11 mouse cellular contexts compared by ENCODE assay signal in the genomic region with DNA sequence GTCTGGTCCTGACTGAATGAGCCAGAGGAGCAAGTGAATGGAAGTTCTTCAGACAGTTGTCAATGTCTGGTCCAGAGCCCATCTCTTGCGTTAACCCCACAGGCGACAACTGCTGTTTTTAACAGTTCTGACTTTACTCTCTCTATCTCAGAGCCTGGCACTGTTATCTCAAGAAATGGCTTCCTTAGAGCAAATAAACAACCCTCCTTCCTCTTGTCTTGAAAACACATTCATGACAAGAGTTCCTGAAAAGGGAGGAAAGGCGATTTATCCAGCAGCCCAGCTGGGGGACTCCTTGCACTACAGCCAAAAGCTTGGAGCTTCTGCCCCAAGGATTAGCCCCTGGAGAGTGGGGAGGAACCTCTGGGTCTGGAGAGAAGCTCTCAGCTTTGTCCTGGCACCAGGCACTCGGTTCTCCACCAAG. TPM values are rescaled to one million over a fixed set of nuclear protein-coding genes. Genes with fewer than 3 reads are reported as not detected.
DNase-seq lines count a peak whose midpoint lies in the region; ATAC-seq and TF ChIP-seq lines count a peak whose summit lies in the region.
"Had no signal": no experiment of that assay in that cellular context is flagged by ENCODE, and none has a peak within 500 bp of the region (broad histone marks: within the 10 kb centered on the region; RNA-seq: fewer than 3 reads in every experiment).

No protein-coding gene starts in this region.

- no peak for DNase-seq in kidney, postnatal 25 days
- DNase-seq in gastrocnemius, adult 18-20 months (ENCODE audit: low spot score): peak; percentile 66
- DNase-seq in heart, postnatal 14 days: peak; percentile 45 to 56
- no peak for DNase-seq in spleen, adult 12 weeks (ENCODE audit: low spot score)
- no peak for DNase-seq in layer of hippocampus, adult 2 months (ENCODE audit: low spot score in 2 of 2)
- no peak for DNase-seq in cerebellum, postnatal 14 days
- DNase-seq: cerebellum, adult 8-10 months had no signal

- no peak overlapping the region for H3K4me2 ChIP-seq in kidney, embryonic 14.5 days (replicated peaks; ENCODE audit: low read depth, low read length)
- peak overlapping the region; percentile 90 for H3K4me2 ChIP-seq in myocyte (ENCODE audit: low read depth)
- H3K4me2 ChIP-seq: liver, embryonic 15.5 days had no signal

- no peak overlapping the region for H3K4me3 ChIP-seq in kidney, embryonic 14.5 days (ENCODE audit: low read length)
- no peak overlapping the region for H3K4me3 ChIP-seq in myocyte
- no peak overlapping the region for H3K4me3 ChIP-seq in layer of hippocampus, adult 2 months
- H3K4me3 ChIP-seq: liver, embryonic 15.5 days had no signal

- H3K9me3 ChIP-seq in kidney, embryonic 14.5 days (ENCODE audit: control insufficient read depth, low read length): 0 out of 2 replicates have a peak, but pooled peaks cover 2% of the 10 kb centered on the region
- H3K9me3 ChIP-seq: liver, embryonic 15.5 days had no signal

- no peak for ATAC-seq in kidney, embryonic 14.5 days (ENCODE audit: low FRiP score, low TSS enrichment)
- ATAC-seq: forebrain, embryonic 14.5 days had no signal

- TF ChIP-seq POLR2A in myocyte (IDR thresholded peaks at IDR 0.05; ENCODE audit: insufficient read length, low read depth): no peak

- no peaks in the 10 kb centered on the region for H3K36me3 ChIP-seq in kidney, embryonic 14.5 days (ENCODE audit: control insufficient read depth, insufficient read depth, low read length)
- no peaks in the 10 kb centered on the region for H3K36me3 ChIP-seq in myocyte (ENCODE audit: control insufficient read depth, insufficient read depth)
- H3K36me3 ChIP-seq: liver, embryonic 15.5 days had no signal

- no peak overlapping the region for H3K9ac ChIP-seq in kidney, embryonic 14.5 days (ENCODE audit: low read depth, low read length)
- H3K9ac ChIP-seq: liver, embryonic 15.5 days had no signal

- no peaks in the 10 kb centered on the region for H3K27me3 ChIP-seq in kidney, embryonic 14.5 days (ENCODE audit: control insufficient read depth, insufficient read depth, low read length)
- no peaks in the 10 kb centered on the region for H3K27me3 ChIP-seq in myocyte (ENCODE audit: control insufficient read depth, insufficient read depth, insufficient read length)
- H3K27me3 ChIP-seq: liver, embryonic 15.5 days had no signal

- no peak overlapping the region for H3ac ChIP-seq in myocyte (ENCODE audit: control insufficient read depth, insufficient read length)

- peak overlapping the region; percentile 74; the same call in 1 of the 2 replicates for H3K27ac ChIP-seq in kidney, embryonic 14.5 days (ENCODE audit: low read depth, low read length)
- no peak overlapping the region for H3K27ac ChIP-seq in layer of hippocampus, adult 2 months
- H3K27ac ChIP-seq: liver, embryonic 15.5 days had no signal

- H3K4me1 ChIP-seq in kidney, embryonic 14.5 days (ENCODE audit: control insufficient read depth, insufficient read depth, low read length): peaks cover 8% of the 10 kb centered on the region; the same call in 1 of the 2 replicates
- H3K4me1 ChIP-seq: liver, embryonic 15.5 days had no signal

- H3K79me2 ChIP-seq in myocyte (ENCODE audit: control insufficient read depth, insufficient read depth): no peaks in the 10 kb centered on the region

- 69% methylated on average over 4 of the region's 4 CpGs for WGBS in kidney, embryonic 14.5 days

- intact Hi-C loops in heart, postnatal 14 days (cut with DNase I): loop anchor here (5.0 kb wide), 1 partner anchor 255 kb away; no protein-coding TSS in a partner anchor

- TF ChIP-seq CTCF in layer of hippocampus, adult 2 months (conservative IDR thresholded peaks at IDR 0.05): no peak

TF ChIP-seq in myocyte, 11 proteins besides CTCF, POLR2A, EP300 and RAD21:
- TF ChIP-seq MAX (IDR thresholded peaks at IDR 0.05; ENCODE audit: low read depth): no peak
- peak in 1 of 3 experiments; percentile 25 for TF ChIP-seq MYOG (IDR thresholded peaks at IDR 0.05; ENCODE audit: control insufficient read depth in 1 of 3, insufficient read depth in 1 of 3, insufficient read length in 2 of 3, low read depth in 2 of 3)
- TF ChIP-seq TCF3 (IDR thresholded peaks at IDR 0.05; ENCODE audit: insufficient read length, low read depth): no peak
- TF ChIP-seq POLR2AphosphoS2 (IDR thresholded peaks at IDR 0.05; ENCODE audit: insufficient read length, low read depth): no peak
- no peak for TF ChIP-seq USF1 (IDR thresholded peaks at IDR 0.05; ENCODE audit: low read depth)
- TF ChIP-seq MYOD1 (IDR thresholded peaks at IDR 0.05; ENCODE audit: control insufficient read depth in 1 of 3, insufficient read length in 2 of 3, low read depth in 2 of 3): peak in 1 of 3 experiments; percentile 30
- TF ChIP-seq CEBPB (IDR thresholded peaks at IDR 0.05; ENCODE audit: insufficient read depth, poor library complexity, severe bottlenecking): no peak

RNA-seq across cellular contexts. Expression of gene Lrrc17, which starts 15.9 kb away (rescaled TPM):
- polyA plus RNA-seq in kidney, embryonic 14.5 days (2014; fragmentation: Nextera tagmentation; extraction: Ambion mirVana): 29.9 and 36.0 TPM in 2 replicates
- 1 to 10 TPM; 1.2 to 1.3 TPM for total RNA-seq in gastrocnemius, adult 18-20 months (2021)
- 1 to 10 TPM; 6.3 to 8.4 TPM for total RNA-seq in heart, postnatal 14 days (2021)
- polyA plus RNA-seq in myocyte (2012; fragmentation: generic; extraction: Trizol): 70.3 TPM
- under 1 TPM; 0.23 to 0.47 TPM for total RNA-seq in layer of hippocampus, adult 2 months (2021)

Comparison
In these comparisons a context has a peak if more than half of its experiments do, and no peak if none do; other contexts are left out.
1. DNase-seq: peak in gastrocnemius, adult 18-20 months (single experiment) and heart, postnatal 14 days (2 of 2); none in kidney, postnatal 25 days (0 of 2), spleen, adult 12 weeks (single experiment), layer of hippocampus, adult 2 months (0 of 2) and cerebellum, postnatal 14 days (0 of 2).